Mouse (Mus musculus) stomach, embryonic 15.5 days (tissue): ENCODE results near the gene Xdh. TPM values are rescaled to one million over a fixed set of nuclear protein-coding genes. Genes with fewer than 3 reads are reported as not detected.

Experiments used
- ATAC-seq: fragments of 200-750 bp; cut with Nextera tagmentation; 2 replicates; pipeline ENCODE4 v1.8.0; 2017; ENCODE audit warnings: low read depth, moderate number of reproducible peaks, moderate TSS enrichment; ENCODE audit not compliant: insufficient read depth, low FRiP score
- H3K27ac ChIP-seq: fragments of 300-500 bp; sonication (generic); 2 replicates; pipeline ENCODE4 v1.5.1; 2015; ENCODE audit warnings: mild to moderate bottlenecking, inconsistent platforms
- H3K27me3 ChIP-seq: fragments of 300-500 bp; sonication (generic); replicated peaks from 2 replicates; pipeline ENCODE4 v1.6.1; 2015; ENCODE audit warnings: inconsistent platforms
- H3K36me3 ChIP-seq: fragments of 300-500 bp; sonication (generic); 2 replicates; pipeline ENCODE4 v1.6.1; 2015; ENCODE audit warnings: inconsistent platforms
- H3K4me1 ChIP-seq: fragments of 300-500 bp; sonication (generic); 2 replicates; pipeline ENCODE4 v1.6.1; 2015; ENCODE audit warnings: inconsistent platforms
- H3K4me2 ChIP-seq: fragments of 300-500 bp; sonication (generic); 2 replicates; pipeline ENCODE4 v1.6.1; 2015; ENCODE audit warnings: mild to moderate bottlenecking, inconsistent platforms
- H3K4me3 ChIP-seq: fragments of 300-500 bp; sonication (generic); replicated peaks from 2 replicates; pipeline ENCODE4 v1.5.1; 2015; ENCODE audit warnings: inconsistent platforms
- H3K9ac ChIP-seq: fragments of 300-500 bp; sonication (generic); 2 replicates; pipeline ENCODE4 v1.6.1; 2015; ENCODE audit warnings: inconsistent platforms
- H3K9me3 ChIP-seq: fragments of 300-500 bp; sonication (generic); 2 replicates; pipeline ENCODE4 v1.6.1; 2016; ENCODE audit warnings: inconsistent platforms
- WGBS: fragments of 180-500 bp; shearing (Covaris S2); methylation state at CpG from one replicate; pipeline ENCODE4 v1.1.7; 2015; 5-methylcytosine and 5-hydroxymethylcytosine counted together
- polyA plus RNA-seq: library from polyadenylated mRNA; unstranded; fragments of >200 nt; fragmentation: Nextera tagmentation; extraction: Ambion mirVana; gene quantifications from 2 replicates; pipeline ENCODE4 v1.2.1, GENCODE M21; 2015

Xdh gene
- polyA plus RNA-seq = 3.9 and 5.5 TPM in 2 replicates

DNA sequence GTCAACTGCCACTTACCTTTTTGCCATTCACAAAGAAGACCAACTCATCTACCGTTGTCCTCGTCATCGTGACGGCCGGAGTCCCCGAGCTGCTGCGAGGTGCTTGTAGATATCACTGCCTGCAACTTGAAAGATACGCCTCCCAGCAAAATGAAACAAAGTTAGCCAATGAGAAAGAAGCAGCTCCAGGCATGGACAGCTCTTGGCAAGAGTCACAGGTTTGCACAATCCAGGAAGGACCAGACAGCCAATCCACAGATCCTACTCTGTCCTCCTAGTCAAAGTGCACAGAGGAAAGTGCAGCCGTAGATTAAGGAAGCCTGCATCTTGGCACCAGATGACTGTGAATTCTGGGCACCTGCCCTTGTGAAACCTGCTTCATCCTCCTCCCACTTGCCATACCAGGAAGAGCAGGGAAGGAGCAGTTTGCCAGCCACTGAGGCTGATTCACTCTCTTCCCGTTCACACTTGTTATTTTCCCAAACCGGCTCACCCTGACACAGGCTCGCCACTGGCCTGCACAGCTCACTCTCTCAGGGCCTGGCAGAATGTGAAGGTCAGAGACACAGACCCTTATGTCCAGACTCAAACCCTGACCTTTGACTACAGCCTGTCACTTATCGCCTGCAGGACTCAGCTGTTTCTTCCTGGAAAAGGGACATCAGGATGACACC is at the start of gene Xdh:
Xdh (minus strand) TSS at position 135 of the 674 bp plus-strand sequence.
- Histone ChIP-seq H3K9me3 (no peaks in the 10 kb centered on the region), H3K27me3 (no peaks in the 10 kb centered on the region), H3K36me3 (no peaks in the 10 kb centered on the region), H3K4me1 (no peaks in the 10 kb centered on the region), H3K27ac (no peak within 1 kb of the TSS; the same call in 1 of the 2 replicates), H3K4me3 (no peak within 1 kb of the TSS), H3K4me2 (no peak within 1 kb of the TSS), H3K9ac (no peak within 1 kb of the TSS)
- 68% methylated on average over 13 of the region's 13 CpGs for WGBS
- peak; percentile 18; the same call in 1 of the 2 replicates for ATAC-seq

DNA sequence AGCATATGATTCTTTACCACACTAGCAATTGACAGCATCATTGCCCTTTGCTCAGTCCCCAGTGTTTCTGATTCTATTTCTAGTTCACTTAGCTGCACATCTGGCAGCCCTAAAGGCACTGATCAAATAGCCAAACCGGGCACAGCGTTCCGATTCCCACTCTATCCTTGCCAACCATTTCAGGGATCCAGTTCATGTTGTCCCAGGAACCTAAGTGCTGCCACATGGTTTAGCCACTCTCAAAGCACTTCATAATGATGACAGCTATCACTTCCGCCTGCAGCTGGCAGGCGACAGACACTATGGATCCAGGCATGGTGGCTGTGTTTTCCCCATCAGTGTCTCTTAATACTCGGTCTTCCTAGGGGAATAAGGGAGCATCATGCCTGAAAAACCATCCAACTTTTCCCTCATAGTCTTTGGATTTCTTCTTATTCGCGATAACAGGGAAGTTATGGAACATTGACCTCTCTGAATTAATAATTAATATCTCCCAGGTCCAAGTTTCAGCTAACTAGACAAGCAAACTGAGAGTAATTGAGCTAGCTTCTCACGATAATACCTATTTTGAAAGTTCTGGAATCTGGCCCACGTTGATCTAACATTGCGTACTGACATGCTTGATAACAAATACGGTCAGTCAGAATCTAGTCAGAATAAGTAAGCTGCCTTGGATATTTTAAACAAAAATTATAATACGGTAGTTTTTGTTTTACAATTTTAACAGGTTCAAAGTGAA is 46.1 kb upstream of the Xdh start:
- ATAC-seq = no peak
- H3K9me3 ChIP-seq = no peaks in the 10 kb centered on the region
- H3K36me3 ChIP-seq = no peaks in the 10 kb centered on the region
- no peaks in the 10 kb centered on the region for H3K4me1 ChIP-seq
- no peaks in the 10 kb centered on the region for H3K27me3 ChIP-seq
- no peak overlapping the region for H3K4me2 ChIP-seq
- no peak overlapping the region for H3K27ac ChIP-seq
- H3K4me3 ChIP-seq = no peak overlapping the region
- WGBS = 82% methylated on average over 13 of the region's 13 CpGs
- H3K9ac ChIP-seq = no peak overlapping the region

DNA sequence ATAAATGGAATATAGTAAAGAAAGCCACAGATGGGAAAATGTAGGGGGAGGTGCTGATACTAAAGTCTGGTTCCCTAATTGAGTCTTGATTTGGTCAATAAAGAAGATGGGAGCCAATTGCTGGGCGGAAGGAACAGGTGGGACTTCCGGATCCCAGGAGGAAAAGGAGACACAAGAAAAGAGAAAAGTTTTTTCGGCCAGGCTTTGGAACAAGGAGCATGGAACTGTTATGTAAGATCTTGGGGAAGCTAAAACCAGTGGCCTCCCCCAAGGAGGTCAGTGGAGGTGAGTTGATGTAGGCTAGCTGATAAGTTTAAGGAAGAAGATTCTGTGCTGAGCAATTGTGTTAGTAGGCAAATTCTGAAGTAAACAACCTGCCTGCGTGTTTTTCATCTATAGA is 41.3 kb upstream of the Xdh start:
- Histone ChIP-seq H3K9me3 (no peaks in the 10 kb centered on the region), H3K27me3 (no peaks in the 10 kb centered on the region), H3K4me1 (no peaks in the 10 kb centered on the region), H3K27ac (no peak overlapping the region), H3K4me2 (no peak overlapping the region), H3K4me3 (no peak overlapping the region), H3K36me3 (no peaks in the 10 kb centered on the region), H3K9ac (no peak overlapping the region)
- 91% methylated on average over 4 of the region's 4 CpGs for WGBS
- no peak for ATAC-seq

DNA sequence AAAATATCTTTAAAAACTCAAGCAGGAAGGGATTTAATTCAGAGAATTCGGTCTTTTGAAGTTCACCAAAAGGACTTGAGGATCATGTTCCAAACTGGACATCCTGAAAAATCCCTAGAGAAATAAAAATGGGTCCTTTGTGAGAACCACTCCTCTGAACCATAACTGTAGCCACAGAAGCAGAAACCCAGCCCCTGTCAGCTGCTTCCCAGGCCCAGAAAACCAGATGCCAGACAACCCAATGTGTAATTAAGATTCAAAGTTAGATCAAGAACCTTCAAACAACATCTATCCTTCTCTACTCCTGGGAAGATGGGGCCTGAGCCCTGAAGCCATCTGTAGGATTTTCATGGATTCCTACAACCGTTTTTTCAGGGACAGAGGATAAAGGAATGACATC is 36.6 kb upstream of the Xdh start:
- H3K4me2 ChIP-seq = no peak overlapping the region
- 67% methylated on average over 2 of the region's 2 CpGs for WGBS
- H3K4me3 ChIP-seq = no peak overlapping the region
- H3K36me3 ChIP-seq = no peaks in the 10 kb centered on the region
- no peak overlapping the region for H3K27ac ChIP-seq
- no peak for ATAC-seq
- no peak overlapping the region for H3K9ac ChIP-seq
- no peaks in the 10 kb centered on the region for H3K9me3 ChIP-seq
- H3K4me1 ChIP-seq = no peaks in the 10 kb centered on the region
- no peaks in the 10 kb centered on the region for H3K27me3 ChIP-seq

DNA sequence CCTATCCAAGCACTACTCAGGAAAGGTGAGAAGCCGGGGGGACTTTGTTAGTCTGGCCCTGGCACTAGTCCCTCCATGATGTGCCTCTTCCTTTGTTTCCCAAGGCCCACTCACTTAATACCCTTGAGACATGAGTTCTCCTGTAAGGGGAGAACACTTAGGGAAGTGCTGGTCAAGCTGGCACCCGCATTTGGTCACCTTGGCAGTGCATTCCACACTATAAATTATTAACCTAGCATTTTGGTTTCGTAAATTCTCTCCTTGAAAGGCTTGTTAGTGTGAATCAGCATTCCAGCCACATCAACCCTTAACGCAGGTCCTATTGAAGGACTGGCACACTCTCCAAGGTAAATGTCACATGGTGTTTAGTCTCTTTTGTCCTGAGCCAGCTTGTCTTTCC is 35.9 kb upstream of the Xdh start:
- Histone ChIP-seq H3K9ac (no peak overlapping the region), H3K4me1 (no peaks in the 10 kb centered on the region), H3K27ac (no peak overlapping the region), H3K27me3 (no peaks in the 10 kb centered on the region), H3K36me3 (no peaks in the 10 kb centered on the region), H3K4me2 (no peak overlapping the region), H3K4me3 (no peak overlapping the region), H3K9me3 (no peaks in the 10 kb centered on the region)
- ATAC-seq = no peak
- whole genome bisulfite sequencing = 76% methylated on average over 4 of the region's 4 CpGs

DNA sequence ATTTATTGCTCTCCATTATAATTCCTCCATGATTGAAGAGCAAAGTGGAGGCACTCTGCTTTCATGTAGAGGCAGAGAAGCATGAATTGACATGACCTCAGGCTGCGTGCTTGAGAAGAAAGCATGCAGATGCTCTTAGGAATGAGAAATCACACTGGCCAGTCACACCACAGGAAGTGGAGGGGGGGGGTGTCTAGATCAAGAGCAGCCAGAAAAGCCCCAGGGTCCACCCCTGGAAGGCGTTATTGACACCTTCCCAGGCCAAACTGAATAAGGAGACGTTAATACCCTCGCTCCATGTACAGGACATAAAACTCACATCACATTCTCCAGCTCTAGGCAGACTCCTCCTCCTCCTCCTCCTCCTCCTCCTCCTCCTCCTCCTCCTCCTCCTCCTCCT is 34.5 kb upstream of the Xdh start:
- H3K9ac ChIP-seq = no peak overlapping the region
- no peak overlapping the region for H3K4me3 ChIP-seq
- H3K36me3 ChIP-seq = no peaks in the 10 kb centered on the region
- no peak overlapping the region for H3K27ac ChIP-seq
- no peaks in the 10 kb centered on the region for H3K9me3 ChIP-seq
- WGBS = 10% methylated on average over 4 of the region's 4 CpGs
- no peak for ATAC-seq
- H3K27me3 ChIP-seq = no peaks in the 10 kb centered on the region
- no peak overlapping the region for H3K4me2 ChIP-seq
- H3K4me1 ChIP-seq = no peaks in the 10 kb centered on the region

DNA sequence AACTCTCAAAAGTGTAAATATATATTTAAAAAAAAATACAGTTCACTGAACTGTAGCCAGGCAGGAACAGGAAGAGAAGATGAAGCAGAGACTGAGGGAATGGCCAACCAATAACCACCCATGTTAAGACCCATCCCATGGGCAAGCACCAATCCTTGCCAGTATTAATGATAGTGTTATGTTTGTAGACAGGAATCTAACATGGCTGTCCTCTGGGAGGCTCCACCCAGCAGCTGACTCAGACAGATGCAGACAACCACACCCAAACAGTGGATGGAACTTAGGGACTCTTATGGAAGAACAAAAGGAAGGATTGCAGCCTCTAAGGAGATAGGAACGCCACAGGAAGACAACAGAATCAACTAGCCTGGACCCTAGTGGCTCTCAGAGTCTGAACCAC is 32.9 kb upstream of the Xdh start:
- Histone ChIP-seq H3K9me3 (no peaks in the 10 kb centered on the region), H3K4me1 (no peaks in the 10 kb centered on the region), H3K27me3 (no peaks in the 10 kb centered on the region), H3K27ac (no peak overlapping the region), H3K4me2 (no peak overlapping the region), H3K9ac (no peak overlapping the region), H3K36me3 (no peaks in the 10 kb centered on the region), H3K4me3 (no peak overlapping the region)
- 69% methylated on average over 1 of the region's 1 CpGs for WGBS
- ATAC-seq = no peak

DNA sequence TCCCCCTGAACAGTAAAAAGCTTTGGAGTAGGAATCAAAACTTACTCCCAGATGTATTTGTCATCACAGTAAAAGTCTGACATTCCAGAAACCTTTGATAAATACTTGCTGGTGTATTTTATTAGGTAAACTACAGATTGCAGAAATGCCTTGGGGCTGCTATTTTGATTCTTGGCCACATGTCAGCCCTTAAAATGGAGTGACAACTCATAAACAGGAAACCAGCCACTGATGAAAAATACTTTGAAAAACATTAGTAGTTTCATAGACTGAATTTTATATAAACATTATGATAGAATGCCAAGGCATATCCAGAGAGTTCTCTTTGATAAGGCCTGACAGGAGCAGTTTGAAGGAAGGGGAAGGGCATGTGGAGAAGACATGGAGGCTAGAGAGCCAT is 26.1 kb upstream of the Xdh start:
- Histone ChIP-seq H3K4me2 (no peak overlapping the region), H3K27me3 (no peaks in the 10 kb centered on the region), H3K36me3 (no peaks in the 10 kb centered on the region), H3K4me1 (no peaks in the 10 kb centered on the region), H3K4me3 (no peak overlapping the region), H3K9ac (no peak overlapping the region), H3K9me3 (no peaks in the 10 kb centered on the region), H3K27ac (no peak overlapping the region)
- no peak for ATAC-seq

DNA sequence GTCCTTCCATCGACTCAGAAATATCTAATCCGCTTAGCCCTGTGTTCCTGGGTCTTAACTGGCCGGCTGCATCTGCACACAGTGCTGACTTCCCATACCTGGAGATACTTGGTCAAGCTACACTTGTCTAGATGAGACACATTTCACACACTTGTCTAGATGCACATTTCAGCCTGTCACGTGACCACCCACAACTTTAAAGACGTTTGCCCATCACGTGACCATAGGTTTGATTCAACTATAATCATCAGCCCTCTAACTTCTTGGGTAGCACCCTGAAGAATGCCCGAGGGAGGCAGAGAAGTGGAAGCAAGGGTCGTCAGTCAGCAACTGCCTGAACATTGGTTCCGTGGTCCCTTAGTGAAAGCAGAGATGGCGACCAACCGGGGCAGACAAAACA is 22.7 kb upstream of the Xdh start:
- no peak overlapping the region for H3K4me3 ChIP-seq
- H3K4me1 ChIP-seq = no peaks in the 10 kb centered on the region
- ATAC-seq = no peak
- H3K27ac ChIP-seq = no peak overlapping the region
- H3K9ac ChIP-seq = no peak overlapping the region
- 84% methylated on average over 11 of the region's 11 CpGs for WGBS
- H3K36me3 ChIP-seq = no peaks in the 10 kb centered on the region
- no peaks in the 10 kb centered on the region for H3K9me3 ChIP-seq
- H3K27me3 ChIP-seq = no peaks in the 10 kb centered on the region
- no peak overlapping the region for H3K4me2 ChIP-seq

DNA sequence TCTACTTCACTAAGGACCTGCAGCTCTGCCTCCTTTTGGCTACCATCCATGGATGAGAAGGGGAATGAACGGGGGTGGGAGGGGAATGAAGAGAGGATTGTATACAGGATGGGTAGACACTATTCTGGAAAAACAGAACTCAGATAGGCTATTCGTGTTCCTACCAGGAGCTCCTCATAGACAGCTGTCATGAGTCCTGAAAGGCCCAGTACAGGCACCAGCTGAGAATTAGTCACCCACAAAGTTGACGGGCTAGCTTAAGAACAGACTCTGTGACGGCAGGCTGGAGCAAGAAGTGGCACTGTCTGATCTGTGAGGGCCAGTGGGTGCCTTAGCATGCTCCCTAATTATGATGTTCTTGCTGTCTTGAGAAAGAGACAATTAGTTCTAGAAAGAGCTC is 21.3 kb upstream of the Xdh start:
- H3K4me1 ChIP-seq = no peaks in the 10 kb centered on the region
- no peak overlapping the region for H3K27ac ChIP-seq
- no peaks in the 10 kb centered on the region for H3K36me3 ChIP-seq
- H3K9ac ChIP-seq = no peak overlapping the region
- no peak for ATAC-seq
- WGBS = 71% methylated on average over 4 of the region's 4 CpGs
- no peak overlapping the region for H3K4me2 ChIP-seq
- H3K4me3 ChIP-seq = no peak overlapping the region
- no peaks in the 10 kb centered on the region for H3K27me3 ChIP-seq
- no peaks in the 10 kb centered on the region for H3K9me3 ChIP-seq

DNA sequence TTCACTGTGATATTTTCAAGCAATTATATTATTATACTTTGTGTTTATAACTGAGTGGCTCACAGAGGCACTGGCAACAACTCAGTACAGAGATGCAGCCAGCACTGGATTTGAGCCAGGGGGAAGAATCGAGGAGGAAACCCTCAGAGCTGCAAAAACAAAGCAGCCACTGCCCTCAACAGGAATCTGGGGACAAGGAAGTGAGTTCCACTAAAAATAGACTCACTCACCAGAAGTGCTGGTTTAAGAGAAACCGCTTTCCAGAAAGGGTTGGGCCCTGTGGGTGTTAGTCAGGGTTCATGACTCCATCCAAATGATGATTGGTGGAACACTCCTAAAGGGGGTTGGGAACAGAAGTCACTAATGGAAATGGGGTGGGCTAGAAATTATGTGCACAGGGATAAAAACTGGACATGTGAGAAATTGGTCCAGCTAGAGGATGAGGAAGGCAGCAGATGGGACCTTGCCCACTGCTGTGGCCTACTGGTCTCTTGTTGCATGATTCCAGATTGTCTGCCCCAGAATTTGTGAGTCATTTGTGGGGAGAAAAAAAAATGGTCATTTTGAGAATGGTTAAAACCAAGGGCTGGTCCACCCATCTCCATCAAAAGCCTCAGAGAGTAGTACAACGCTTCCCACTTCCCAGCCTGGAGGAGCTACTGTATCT is 20.5 kb upstream of the Xdh start:
- no peak overlapping the region for H3K9ac ChIP-seq
- no peaks in the 10 kb centered on the region for H3K36me3 ChIP-seq
- H3K4me3 ChIP-seq = no peak overlapping the region
- 54% methylated on average over 3 of the region's 3 CpGs for WGBS
- no peak overlapping the region; the same call in 1 of the 2 replicates for H3K27ac ChIP-seq
- H3K9me3 ChIP-seq = no peaks in the 10 kb centered on the region
- H3K4me2 ChIP-seq = no peak overlapping the region
- no peaks in the 10 kb centered on the region for H3K27me3 ChIP-seq
- H3K4me1 ChIP-seq = no peaks in the 10 kb centered on the region
- peak; percentile 35; the same call in 1 of the 2 replicates for ATAC-seq

DNA sequence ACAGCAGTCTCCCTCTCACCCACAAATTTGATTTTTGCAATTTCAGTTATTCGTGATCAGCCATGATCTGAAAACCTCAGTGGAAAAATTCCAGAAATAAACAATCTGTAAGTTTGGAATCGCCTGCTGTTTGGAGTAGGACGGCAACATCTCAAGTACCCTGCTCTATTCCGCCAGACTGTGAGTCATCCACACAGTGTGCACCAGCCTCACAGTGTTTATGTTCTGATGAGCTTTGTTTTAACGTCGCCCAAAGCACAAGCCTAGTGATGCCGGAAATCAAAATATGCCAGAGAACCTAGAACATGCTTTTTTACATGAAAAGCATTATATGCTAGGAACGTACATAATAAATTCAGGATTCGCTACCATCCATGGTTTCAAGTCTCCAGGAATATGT is 14.9 kb upstream of the Xdh start:
- WGBS = 68% methylated on average over 9 of the region's 9 CpGs
- Histone ChIP-seq H3K4me3 (no peak overlapping the region), H3K4me1 (no peaks in the 10 kb centered on the region), H3K27me3 (no peaks in the 10 kb centered on the region), H3K9ac (no peak overlapping the region), H3K36me3 (no peaks in the 10 kb centered on the region), H3K27ac (no peak overlapping the region), H3K4me2 (no peak overlapping the region), H3K9me3 (no peaks in the 10 kb centered on the region)
- ATAC-seq = no peak
